Mouse (Mus musculus) CD4-positive, CD25-positive, alpha-beta regulatory T cell, adult 2 months (primary cell): ENCODE data around the gene Smyd3.

Experiments used
- DNase-seq: peaks from one replicate; pipeline ENCODE4 v3.0.0-alpha.2; 2012; ENCODE audit warnings: low read depth, low spot score

The Smyd3 gene

DNA sequence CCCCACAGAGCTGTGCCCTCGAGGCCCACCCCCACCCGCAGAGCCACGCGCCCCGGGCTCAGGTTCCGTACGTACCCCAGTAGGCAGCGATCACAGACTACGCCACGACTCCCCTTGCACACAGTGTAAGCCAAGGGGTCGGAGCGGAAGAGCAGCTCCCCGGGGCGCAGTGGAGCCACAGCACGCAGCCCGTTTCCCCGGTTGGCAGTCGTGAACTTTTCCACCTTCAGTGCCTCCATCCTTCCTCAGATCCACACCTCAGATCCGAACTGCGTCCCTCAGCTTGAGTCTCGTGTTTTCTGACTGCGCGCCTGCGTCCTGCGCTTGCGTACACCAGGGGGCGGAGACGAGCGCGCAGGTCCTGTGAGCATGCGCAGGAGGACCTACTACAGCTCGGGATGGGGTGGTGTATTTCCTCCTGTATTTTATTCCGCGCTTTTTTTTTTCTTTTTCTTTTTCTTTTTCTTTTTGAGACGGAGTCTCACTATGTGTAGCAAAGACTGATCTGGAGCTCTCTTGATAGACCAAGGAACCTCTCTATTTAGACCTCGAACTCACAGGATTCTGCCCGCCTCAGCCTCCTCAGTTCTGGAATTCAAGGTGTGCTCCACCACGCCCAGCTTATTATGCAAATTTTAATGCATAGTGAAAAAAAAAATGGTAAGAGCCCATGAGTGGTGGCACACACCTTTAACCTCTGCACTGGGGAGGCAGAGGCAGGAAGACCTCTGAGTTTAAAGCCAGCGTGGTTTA lies at the start of gene Smyd3:
Gene Smyd3 (minus strand): TSS at position 329 of the 753 bp plus-strand sequence.
- DNase-seq: peak; percentile 96

DNA sequence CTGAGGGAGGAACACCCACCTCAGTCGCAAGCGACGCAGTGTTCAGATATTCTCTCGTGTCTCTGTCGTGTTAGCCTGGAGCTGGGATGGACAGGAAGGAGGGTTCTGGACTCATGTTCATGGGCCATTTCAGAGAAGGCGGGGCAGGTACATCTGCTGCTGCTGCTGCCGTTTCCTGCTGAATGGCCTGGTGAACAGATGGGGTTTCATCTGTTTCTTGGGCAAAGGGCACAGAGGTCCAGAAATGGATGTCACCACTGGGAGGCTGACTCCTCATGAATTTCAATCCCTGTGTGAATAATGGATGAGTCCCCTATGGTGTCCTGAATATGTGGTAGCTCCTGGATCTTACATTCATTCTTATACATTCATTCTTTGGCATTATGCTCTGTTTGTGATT lies 49.7 kb upstream of the Smyd3 start:
- no peak for DNase-seq

DNA sequence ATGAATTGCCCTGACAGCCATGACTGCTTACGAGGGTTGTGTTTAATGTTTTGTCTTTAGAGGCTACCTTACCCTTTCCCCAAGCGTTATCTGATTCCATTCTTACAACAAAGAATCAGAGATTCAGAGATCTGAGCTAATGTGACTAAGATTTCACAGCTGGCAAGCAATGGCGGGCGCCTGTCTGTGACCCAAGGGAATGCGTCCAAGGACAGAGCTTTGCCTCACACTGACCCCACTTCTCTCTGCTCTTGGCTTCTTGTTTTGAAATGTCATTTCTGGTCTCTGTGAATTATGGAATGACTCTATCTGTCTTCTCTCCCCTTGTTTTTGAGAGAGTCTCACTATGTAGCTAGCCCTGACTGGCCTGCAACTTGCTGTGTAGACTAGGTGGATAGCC lies 46.1 kb upstream of the Smyd3 start:
- no peak for DNase-seq

- no peak for DNase-seq
Measured at GRCm38 (mm10) chr1:179563211-179563610, 45.4 kb upstream of the Smyd3 start.

DNA sequence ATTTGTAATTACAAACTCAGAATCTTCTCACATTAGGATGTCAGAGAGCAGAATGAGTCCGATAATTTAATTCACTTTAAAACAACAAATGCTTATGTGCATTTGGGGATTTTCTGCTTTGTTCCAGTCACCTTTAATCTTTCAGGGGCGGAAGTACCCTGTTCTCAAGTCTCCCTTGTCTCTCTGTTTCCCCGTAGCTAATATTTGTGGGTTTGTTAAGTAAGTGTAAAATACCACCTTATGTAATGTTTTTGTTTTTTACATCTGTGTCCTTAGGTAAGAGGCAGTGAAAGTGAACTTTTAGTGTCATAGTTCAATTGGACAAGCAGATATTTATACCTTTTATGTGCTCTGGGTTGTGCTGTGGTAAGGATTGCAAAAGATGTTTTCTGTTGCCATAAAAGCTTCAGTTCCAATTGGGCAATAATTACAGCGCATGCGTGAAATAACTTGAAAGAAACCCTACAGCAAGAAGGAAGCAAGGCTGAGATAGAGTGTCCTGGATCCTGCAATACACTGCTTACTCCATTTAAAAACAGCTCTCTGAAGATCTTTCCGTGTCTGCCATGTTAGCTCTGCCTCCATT lies 43.1 kb upstream of the Smyd3 start:
- DNase-seq: peak; percentile 56

- peak; percentile 49 for DNase-seq
Measured at GRCm38 (mm10) chr1:179559446-179560194, 41.8 kb upstream of the Smyd3 start.

GRCm38 (mm10) chr1:179556921-179557320 lies 39.1 kb upstream of the Smyd3 start:
- no peak for DNase-seq

DNA sequence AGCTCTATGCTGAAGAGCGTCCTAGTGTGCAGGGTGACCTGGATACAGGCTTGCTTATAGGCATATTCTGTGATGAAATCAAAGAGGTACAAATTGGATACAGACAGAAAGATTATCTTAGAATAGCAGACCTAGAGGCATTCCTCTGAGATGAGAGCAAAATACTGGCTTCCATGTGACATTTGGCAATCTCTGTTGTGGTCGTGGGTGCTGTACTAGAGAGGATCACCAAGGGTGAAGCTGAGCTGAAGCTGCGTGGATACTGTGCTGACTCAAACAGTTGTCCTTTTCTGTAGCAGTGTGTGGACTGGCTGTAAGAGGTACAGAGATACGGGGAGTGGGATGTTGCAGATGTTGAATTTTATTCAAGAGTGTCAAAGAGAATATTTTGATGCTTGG lies 36.1 kb upstream of the Smyd3 start:
- DNase-seq: no peak

GRCm38 (mm10) chr1:179553197-179553948 lies 35.5 kb upstream of the Smyd3 start:
- DNase-seq: no peak

- no peak for DNase-seq
Measured at GRCm38 (mm10) chr1:179552751-179553150, 34.9 kb upstream of the Smyd3 start.

DNA sequence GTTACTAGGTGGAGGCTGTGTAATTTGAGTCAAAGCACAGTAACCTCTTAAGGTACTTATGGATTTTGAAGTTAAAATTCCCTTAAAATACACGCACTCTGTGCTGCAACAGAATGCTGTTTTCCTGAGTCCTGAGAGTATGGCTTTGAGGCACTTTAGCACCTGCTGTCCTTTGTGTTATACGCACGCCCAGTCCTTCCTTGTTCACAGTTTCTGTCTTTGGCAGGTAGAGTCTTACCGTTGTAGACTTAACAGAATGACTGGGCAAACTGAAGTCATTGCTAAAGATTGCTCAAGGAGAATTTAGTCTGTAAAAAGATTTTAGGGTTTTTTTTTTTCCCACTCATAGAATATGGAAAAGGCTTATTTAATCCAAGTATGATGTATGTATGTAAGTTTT lies 34.1 kb upstream of the Smyd3 start:
- no peak for DNase-seq

GRCm38 (mm10) chr1:179551336-179551735 lies 33.5 kb upstream of the Smyd3 start:
- no peak for DNase-seq

- DNase-seq: peak; percentile 68
Measured at GRCm38 (mm10) chr1:179548996-179549752, 31.3 kb upstream of the Smyd3 start.

GRCm38 (mm10) chr1:179548220-179548619 lies 30.4 kb upstream of the Smyd3 start:
- no peak for DNase-seq

- no peak for DNase-seq
Measured at GRCm38 (mm10) chr1:179547176-179547575, 29.3 kb upstream of the Smyd3 start.

DNA sequence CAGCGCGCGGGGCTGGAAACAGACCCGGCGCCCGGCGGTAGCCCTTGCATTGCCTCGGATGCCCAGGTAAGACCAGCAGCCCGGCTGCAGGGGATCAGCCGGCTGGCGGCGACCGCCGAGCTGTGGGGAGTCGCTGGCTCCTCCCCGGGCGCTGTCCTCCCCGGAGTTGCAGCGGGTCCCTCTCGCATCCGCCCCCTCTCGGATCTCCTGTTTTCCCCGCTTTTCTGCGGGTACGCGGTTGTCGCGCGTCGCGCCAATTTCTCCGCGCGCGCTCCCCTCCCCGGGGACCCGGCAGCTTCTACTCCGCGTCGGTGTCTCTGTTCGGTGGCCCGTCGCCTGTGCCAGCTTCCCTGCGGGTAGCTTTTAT lies 28.7 kb upstream of the Smyd3 start:
- DNase-seq: no peak

DNA sequence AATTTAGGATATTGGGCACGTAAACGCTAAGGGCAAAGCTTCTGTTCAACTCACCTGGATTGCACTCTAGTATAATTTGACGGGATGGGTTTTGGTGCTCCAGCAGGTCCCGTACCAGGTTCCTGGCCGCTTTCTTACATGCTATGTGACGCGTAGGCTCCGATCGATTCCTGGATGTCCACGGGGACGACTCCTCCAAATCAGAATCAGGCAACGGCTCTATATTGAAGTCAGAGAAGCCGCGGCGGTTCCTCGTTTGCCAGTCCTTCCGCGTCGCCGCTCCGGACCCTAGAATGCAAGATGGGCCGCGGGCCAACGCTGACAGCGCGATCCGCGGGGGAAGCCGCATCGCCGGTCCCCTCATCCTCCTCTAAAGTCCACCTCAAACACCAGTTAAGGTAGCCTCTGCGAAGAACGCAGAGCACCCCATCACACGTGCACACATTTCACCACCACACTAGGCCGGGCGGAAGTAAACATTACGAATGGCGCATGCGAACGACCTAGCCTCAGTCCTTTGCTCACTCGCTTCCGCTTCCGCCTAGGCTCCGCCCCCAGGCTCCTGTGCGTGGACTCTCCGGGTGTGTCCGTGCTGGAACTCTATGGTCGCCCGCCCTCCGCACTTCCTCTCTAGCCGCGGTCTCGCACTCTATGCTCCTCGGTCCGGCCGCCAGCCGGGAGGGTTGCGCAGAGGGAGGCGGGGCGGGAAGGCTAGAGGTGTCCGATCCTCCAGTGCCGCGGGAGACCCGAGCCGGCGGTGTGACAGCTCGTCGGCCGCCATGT lies 28.1 kb upstream of the Smyd3 start, which contains the start of the genes Tfb2m and Cnst:
Gene Tfb2m (minus strand): TSS at position 500 of the 783 bp plus-strand sequence.
Gene Cnst (plus strand): TSS at position 603 of the 783 bp plus-strand sequence.
- peak; percentile 97 for DNase-seq

DNA sequence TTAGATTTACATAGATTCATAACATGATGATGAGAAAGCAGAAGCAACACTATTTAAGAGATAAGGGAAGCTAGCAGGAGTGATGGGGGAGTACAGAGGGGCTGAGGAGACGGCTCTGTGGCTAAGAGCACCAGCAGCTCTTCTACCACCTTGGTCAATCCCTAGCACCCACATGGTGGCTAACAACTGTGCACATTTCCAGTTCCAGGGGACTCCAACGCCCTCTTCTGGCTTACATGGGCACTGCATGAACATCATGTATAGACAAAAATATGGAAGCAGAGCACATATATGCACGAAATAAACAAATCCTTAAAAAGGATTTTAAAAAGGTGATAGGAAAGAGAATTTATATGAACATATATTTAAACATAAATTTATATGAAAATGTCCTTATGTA lies 23.7 kb upstream of the Smyd3 start:
- DNase-seq: peak; percentile 60

DNA sequence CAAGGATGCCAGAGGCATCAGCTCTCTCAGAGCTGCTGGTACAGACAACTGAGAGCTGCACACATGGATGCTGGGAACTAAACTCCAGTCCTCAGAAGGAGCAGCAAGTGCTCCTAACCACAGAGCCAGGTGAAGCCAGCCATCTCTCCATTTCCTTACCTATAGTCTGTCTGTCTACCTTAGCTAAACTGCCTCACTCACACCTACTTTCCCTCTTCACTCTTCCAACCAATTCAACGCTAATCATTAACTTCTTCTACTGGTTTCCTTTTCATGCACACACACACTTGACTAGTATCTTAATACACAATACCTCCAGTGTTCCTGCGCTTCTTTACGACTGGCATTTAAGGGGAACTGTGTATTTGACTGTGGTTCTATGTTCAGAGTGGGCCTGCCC lies 22.0 kb upstream of the Smyd3 start:
- DNase-seq: no peak

GRCm38 (mm10) chr1:179539054-179539453 lies 21.2 kb upstream of the Smyd3 start:
- DNase-seq: no peak
